Mouse (Mus musculus): ENCODE results near the gene Cggbp1. TPM values are rescaled to one million over a fixed set of nuclear protein-coding genes. Genes with fewer than 3 reads are reported as not detected.
A peak's percentile ranks its signal among the peaks of the same experiment; 100 is the strongest.
"Not testable (repeated sequence)": the region's sequence is repeated elsewhere in the genome, so short reads cannot be mapped to it uniquely, and the experiment has no call there.

Gene Cggbp1
- polyA plus RNA-seq, 1 experiment from 2014 or later: 109 TPM

GRCm38 (mm10) chr16:64865841-64866240, 14.0 kb downstream of the Cggbp1 start:
- H3K27me3 ChIP-seq (ENCODE audit: control insufficient read depth, insufficient read depth, low read length); H3K9me3 ChIP-seq (ENCODE audit: control insufficient read depth, low read length); DNase-seq (ENCODE audit: low spot score); H3K36me3 ChIP-seq (ENCODE audit: control insufficient read depth, insufficient read depth, low read length); H3K4me2 ChIP-seq (replicated peaks; ENCODE audit: low read depth, low read length); H3K4me1 ChIP-seq (replicated peaks; ENCODE audit: control insufficient read depth, insufficient read depth, low read length); ATAC-seq (ENCODE audit: low FRiP score); H3K4me3 ChIP-seq (ENCODE audit: low read depth, low read length); H3K27ac ChIP-seq (ENCODE audit: low read depth, low read length); H3K9ac ChIP-seq (ENCODE audit: low read depth, low read length): not testable (repeated sequence)
- 91% methylated on average over 8 of the region's 8 CpGs for WGBS

GRCm38 (mm10) chr16:64868613-64869012, 16.8 kb downstream of the Cggbp1 start:
- Histone ChIP-seq H3K9ac (ENCODE audit: low read depth, low read length) (no peak overlapping the region), H3K36me3 (ENCODE audit: control insufficient read depth, insufficient read depth, low read length) (no peaks in the 10 kb centered on the region), H3K27me3 (ENCODE audit: control insufficient read depth, insufficient read depth, low read length) (no peaks in the 10 kb centered on the region), H3K4me1 (replicated peaks; ENCODE audit: control insufficient read depth, insufficient read depth, low read length) (no peaks in the 10 kb centered on the region), H3K9me3 (ENCODE audit: control insufficient read depth, low read length) (no peaks in the 10 kb centered on the region), H3K4me3 (ENCODE audit: low read depth, low read length) (no peak overlapping the region), H3K4me2 (replicated peaks; ENCODE audit: low read depth, low read length) (no peak overlapping the region), H3K27ac (ENCODE audit: low read depth, low read length) (no peak overlapping the region)
- DNase-seq (ENCODE audit: low spot score): no peak
- ATAC-seq (ENCODE audit: low FRiP score): no peak
- WGBS: 71% methylated on average over 6 of the region's 6 CpGs

- no peak overlapping the region for H3K9ac ChIP-seq (ENCODE audit: low read depth, low read length)
- ATAC-seq (ENCODE audit: low FRiP score): no peak
- H3K27ac ChIP-seq (ENCODE audit: low read depth, low read length): no peak overlapping the region
- H3K36me3 ChIP-seq (ENCODE audit: control insufficient read depth, insufficient read depth, low read length): no peaks in the 10 kb centered on the region
- H3K4me3 ChIP-seq (ENCODE audit: low read depth, low read length): no peak overlapping the region
- H3K27me3 ChIP-seq (ENCODE audit: control insufficient read depth, insufficient read depth, low read length): no peaks in the 10 kb centered on the region
- H3K4me2 ChIP-seq (replicated peaks; ENCODE audit: low read depth, low read length): no peak overlapping the region
- no peaks in the 10 kb centered on the region for H3K9me3 ChIP-seq (ENCODE audit: control insufficient read depth, low read length)
- no peak for DNase-seq (ENCODE audit: low spot score)
- no peaks in the 10 kb centered on the region for H3K4me1 ChIP-seq (replicated peaks; ENCODE audit: control insufficient read depth, insufficient read depth, low read length)
- 83% methylated on average over 2 of the region's 2 CpGs for WGBS
Observed at GRCm38 (mm10) chr16:64869621-64870020, 17.8 kb downstream of the Cggbp1 start.

GRCm38 (mm10) chr16:64872296-64872695, 20.5 kb downstream of the Cggbp1 start:
- Histone ChIP-seq H3K27ac (ENCODE audit: low read depth, low read length) (no peak overlapping the region), H3K9me3 (ENCODE audit: control insufficient read depth, low read length) (no peaks in the 10 kb centered on the region), H3K27me3 (ENCODE audit: control insufficient read depth, insufficient read depth, low read length) (no peaks in the 10 kb centered on the region), H3K4me3 (ENCODE audit: low read depth, low read length) (no peak overlapping the region), H3K9ac (ENCODE audit: low read depth, low read length) (no peak overlapping the region), H3K4me1 (replicated peaks; ENCODE audit: control insufficient read depth, insufficient read depth, low read length) (no peaks in the 10 kb centered on the region), H3K36me3 (ENCODE audit: control insufficient read depth, insufficient read depth, low read length) (no peaks in the 10 kb centered on the region), H3K4me2 (replicated peaks; ENCODE audit: low read depth, low read length) (no peak overlapping the region)
- 28% methylated on average over 3 of the region's 3 CpGs for whole genome bisulfite sequencing
- DNase-seq (ENCODE audit: low spot score) (no peak), ATAC-seq (ENCODE audit: low FRiP score) (no peak)

- no peak overlapping the region for H3K9ac ChIP-seq (ENCODE audit: low read depth, low read length)
- ATAC-seq (ENCODE audit: low FRiP score): no peak
- H3K27ac ChIP-seq (ENCODE audit: low read depth, low read length): no peak overlapping the region
- peak; percentile 23 for DNase-seq (ENCODE audit: low spot score)
- WGBS: 17% methylated on average over 7 of the region's 7 CpGs
- H3K36me3 ChIP-seq (ENCODE audit: control insufficient read depth, insufficient read depth, low read length): no peaks in the 10 kb centered on the region
- peak overlapping the region; percentile 66 for H3K4me3 ChIP-seq (ENCODE audit: low read depth, low read length)
- no peaks in the 10 kb centered on the region for H3K27me3 ChIP-seq (ENCODE audit: control insufficient read depth, insufficient read depth, low read length)
- no peaks in the 10 kb centered on the region for H3K9me3 ChIP-seq (ENCODE audit: control insufficient read depth, low read length)
- peak overlapping the region; percentile 21 for H3K4me2 ChIP-seq (replicated peaks; ENCODE audit: low read depth, low read length)
- H3K4me1 ChIP-seq (replicated peaks; ENCODE audit: control insufficient read depth, insufficient read depth, low read length): no peaks in the 10 kb centered on the region
Observed at GRCm38 (mm10) chr16:64872841-64873240, 21.0 kb downstream of the Cggbp1 start.

GRCm38 (mm10) chr16:64873416-64874305, 21.9 kb downstream of the Cggbp1 start:
- Histone ChIP-seq H3K4me2 (replicated peaks; ENCODE audit: low read depth, low read length) (peak overlapping the region; percentile 57), H3K36me3 (ENCODE audit: control insufficient read depth, insufficient read depth, low read length) (no peaks in the 10 kb centered on the region), H3K27ac (ENCODE audit: low read depth, low read length) (0 out of 2 replicates have a peak overlapping the region, but pooled peaks have one; percentile 11), H3K4me1 (replicated peaks; ENCODE audit: control insufficient read depth, insufficient read depth, low read length) (no peaks in the 10 kb centered on the region), H3K4me3 (ENCODE audit: low read depth, low read length) (peak overlapping the region; percentile 66), H3K9me3 (ENCODE audit: control insufficient read depth, low read length) (no peaks in the 10 kb centered on the region), H3K27me3 (ENCODE audit: control insufficient read depth, insufficient read depth, low read length) (no peaks in the 10 kb centered on the region), H3K9ac (ENCODE audit: low read depth, low read length) (peak overlapping the region; percentile 65)
- whole genome bisulfite sequencing: 4% methylated on average over 29 of the region's 29 CpGs
- DNase-seq (ENCODE audit: low spot score): peak; percentile 79
- ATAC-seq (ENCODE audit: low FRiP score): peak; percentile 92

GRCm38 (mm10) chr16:64875384-64875783, 23.6 kb downstream of the Cggbp1 start:
- no peak overlapping the region for H3K27ac ChIP-seq (ENCODE audit: low read depth, low read length)
- no peaks in the 10 kb centered on the region for H3K36me3 ChIP-seq (ENCODE audit: control insufficient read depth, insufficient read depth, low read length)
- no peaks in the 10 kb centered on the region for H3K4me1 ChIP-seq (replicated peaks; ENCODE audit: control insufficient read depth, insufficient read depth, low read length)
- H3K4me3 ChIP-seq (ENCODE audit: low read depth, low read length): no peak overlapping the region
- WGBS: 94% methylated on average over 10 of the region's 10 CpGs
- no peak overlapping the region for H3K4me2 ChIP-seq (replicated peaks; ENCODE audit: low read depth, low read length)
- no peak for DNase-seq (ENCODE audit: low spot score)
- ATAC-seq (ENCODE audit: low FRiP score): no peak
- no peak overlapping the region for H3K9ac ChIP-seq (ENCODE audit: low read depth, low read length)
- H3K9me3 ChIP-seq (ENCODE audit: control insufficient read depth, low read length): no peaks in the 10 kb centered on the region
- H3K27me3 ChIP-seq (ENCODE audit: control insufficient read depth, insufficient read depth, low read length): no peaks in the 10 kb centered on the region

GRCm38 (mm10) chr16:64875822-64876221, 24.0 kb downstream of the Cggbp1 start:
- no peak overlapping the region for H3K27ac ChIP-seq (ENCODE audit: low read depth, low read length)
- H3K27me3 ChIP-seq (ENCODE audit: control insufficient read depth, insufficient read depth, low read length): no peaks in the 10 kb centered on the region
- H3K36me3 ChIP-seq (ENCODE audit: control insufficient read depth, insufficient read depth, low read length): no peaks in the 10 kb centered on the region
- no peaks in the 10 kb centered on the region for H3K4me1 ChIP-seq (replicated peaks; ENCODE audit: control insufficient read depth, insufficient read depth, low read length)
- no peaks in the 10 kb centered on the region for H3K9me3 ChIP-seq (ENCODE audit: control insufficient read depth, low read length)
- ATAC-seq (ENCODE audit: low FRiP score) (no peak), DNase-seq (ENCODE audit: low spot score) (no peak)
- H3K9ac ChIP-seq (ENCODE audit: low read depth, low read length): no peak overlapping the region
- H3K4me2 ChIP-seq (replicated peaks; ENCODE audit: low read depth, low read length): no peak overlapping the region
- no peak overlapping the region for H3K4me3 ChIP-seq (ENCODE audit: low read depth, low read length)
- WGBS: 75% methylated on average over 1 of the region's 1 CpGs
